ENCODE assay signal across 8 mouse cellular contexts in the genomic region with DNA sequence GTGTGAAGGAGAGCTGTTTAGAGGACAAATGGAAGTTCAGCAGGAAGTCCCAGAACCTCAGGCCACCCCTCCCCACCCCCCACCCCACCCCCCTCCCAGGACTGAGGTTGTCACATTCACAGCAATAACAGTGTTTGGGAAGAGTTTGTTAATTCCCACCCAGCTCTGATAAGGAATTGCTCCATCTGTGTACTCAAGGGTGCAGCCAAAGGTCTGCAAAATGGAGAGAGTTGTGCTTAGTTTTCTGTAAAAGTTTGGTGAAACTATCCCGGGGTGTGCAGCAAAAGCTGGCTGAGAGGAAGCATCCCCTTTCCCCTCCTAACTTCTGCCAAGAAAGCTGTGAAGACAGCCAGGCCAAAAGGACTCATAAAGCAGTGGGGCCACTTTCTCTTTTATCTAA. TPM values are rescaled to one million over a fixed set of nuclear protein-coding genes. Genes with fewer than 3 reads are reported as not detected.
DNase-seq lines count a peak whose midpoint lies in the region; ATAC-seq and TF ChIP-seq lines count a peak whose summit lies in the region.

No protein-coding gene starts in this region.

- TF ChIP-seq RAD21 in CH12.LX (IDR thresholded peaks at IDR 0.05; ENCODE audit: low read depth, low read length), result no peak

- H3K4me3 ChIP-seq in CH12.LX (replicated peaks in 1 of 3; ENCODE audit: low read depth in 2 of 3, low read length in 2 of 3, poor library complexity in 1 of 3), result peak overlapping the region; percentile 87 to 96 (median 95)
- peak overlapping the region; percentile 75; the same call in 1 of the 2 replicates for H3K4me3 ChIP-seq in embryonic facial prominence, embryonic 11.5 days (ENCODE audit: low read depth, low read length)
- H3K4me3 ChIP-seq in liver, embryonic 12.5 days, result peak overlapping the region; percentile 86
- peak overlapping the region; percentile 73; the same call in 1 of the 2 replicates for H3K4me3 ChIP-seq in stomach, embryonic 14.5 days (ENCODE audit: low read depth, low read length)

- TF ChIP-seq EP300 in CH12.LX (IDR thresholded peaks at IDR 0.05; ENCODE audit: low read length), result no peak

- H3K9me3 ChIP-seq in CH12.LX (replicated peaks; ENCODE audit: low read length), result no peaks in the 10 kb centered on the region
- H3K9me3 ChIP-seq in embryonic facial prominence, embryonic 11.5 days (replicated peaks; ENCODE audit: control insufficient read depth, low read length), result no peaks in the 10 kb centered on the region
- no peaks in the 10 kb centered on the region for H3K9me3 ChIP-seq in liver, embryonic 12.5 days (replicated peaks)
- no peaks in the 10 kb centered on the region for H3K9me3 ChIP-seq in stomach, embryonic 14.5 days (ENCODE audit: control insufficient read depth, low read depth, low read length)

- ATAC-seq in embryonic facial prominence, embryonic 11.5 days (replicated peaks; ENCODE audit: insufficient number of reproducible peaks, low FRiP score, low TSS enrichment, low read depth), result no peak
- ATAC-seq in liver, embryonic 12.5 days, result peak; percentile 30; the same call in 1 of the 2 replicates
- ATAC-seq in stomach, embryonic 14.5 days (ENCODE audit: insufficient number of reproducible peaks, insufficient read depth, low FRiP score, low read depth), result no peak

- H3K36me3 ChIP-seq in CH12.LX (replicated peaks in 1 of 2; ENCODE audit: control insufficient read depth in 1 of 2, insufficient read depth in 1 of 2, low read length in 1 of 2), result peaks cover 12 to 36% of the 10 kb centered on the region in 2 experiments
- H3K36me3 ChIP-seq in embryonic facial prominence, embryonic 11.5 days (replicated peaks; ENCODE audit: control insufficient read depth, insufficient read depth, low read depth, low read length), result no peaks in the 10 kb centered on the region
- H3K36me3 ChIP-seq in liver, embryonic 12.5 days, result peaks cover 28% of the 10 kb centered on the region
- H3K36me3 ChIP-seq in stomach, embryonic 14.5 days (ENCODE audit: control insufficient read depth, insufficient read depth, low read length), result 0 out of 2 replicates have a peak, but pooled peaks cover 5% of the 10 kb centered on the region

- peaks cover 29% of the 10 kb centered on the region for H3K27me3 ChIP-seq in CH12.LX (replicated peaks)
- H3K27me3 ChIP-seq in embryonic facial prominence, embryonic 11.5 days (ENCODE audit: control insufficient read depth, insufficient read depth, low read length), result no peaks in the 10 kb centered on the region
- no peaks in the 10 kb centered on the region for H3K27me3 ChIP-seq in liver, embryonic 12.5 days (replicated peaks)
- H3K27me3 ChIP-seq in stomach, embryonic 14.5 days (ENCODE audit: control insufficient read depth, insufficient read depth, low read length), result no peaks in the 10 kb centered on the region

- TF ChIP-seq POLR2A in CH12.LX (IDR thresholded peaks at IDR 0.05; ENCODE audit: low read depth, low read length), result no peak

- peak overlapping the region; percentile 98 for H3K4me2 ChIP-seq in CH12.LX (ENCODE audit: insufficient read depth, low read depth, poor library complexity, severe bottlenecking)
- H3K4me2 ChIP-seq in embryonic facial prominence, embryonic 11.5 days (ENCODE audit: low read depth, low read length), result no peak overlapping the region
- H3K4me2 ChIP-seq in liver, embryonic 12.5 days, result peak overlapping the region; percentile 76
- peak overlapping the region; percentile 74 for H3K4me2 ChIP-seq in stomach, embryonic 14.5 days (replicated peaks; ENCODE audit: low read depth, low read length)

- intact Hi-C loops in heart, postnatal 36 days (cut with DNase I), result no loop called here

- no peak for DNase-seq in CH12.LX (ENCODE audit: extremely low read depth)
- no peak for DNase-seq in embryonic facial prominence, embryonic 11.5 days (ENCODE audit: low spot score)
- peak; percentile 34 to 37 for DNase-seq in heart, postnatal 36 days
- no peak for DNase-seq in layer of hippocampus, adult 18-20 months (ENCODE audit: low spot score in 2 of 2)
- DNase-seq in B cell, adult 2 months, result no peak
- no peak for DNase-seq in layer of hippocampus, postnatal 25 days (ENCODE audit: extremely low spot score in 1 of 2, low spot score in 1 of 2)

- WGBS in embryonic facial prominence, embryonic 11.5 days, result 71% methylated on average over 1 of the region's 1 CpGs
- WGBS in liver, embryonic 12.5 days (ENCODE audit: insufficient replicate concordance), result 7% methylated on average over 1 of the region's 1 CpGs
- WGBS in stomach, embryonic 14.5 days, result 13% methylated on average over 1 of the region's 1 CpGs

- dilution Hi-C loops in CH12.LX (cut with MboI; ENCODE audit: extremely low pct_ligation_motif_present, extremely low pct_unique_long_range_greater_than_20kb, low sequenced_read_pairs), result no loop called here

- TF ChIP-seq CTCF in CH12.LX (conservative IDR thresholded peaks at IDR 0.05 in 1 of 2, IDR thresholded peaks at IDR 0.05 in 1 of 2; ENCODE audit: low read depth in 2 of 2, low read length in 2 of 2), result no peak

- peaks cover 61% of the 10 kb centered on the region for H3K79me2 ChIP-seq in CH12.LX (replicated peaks; ENCODE audit: control insufficient read depth, extremely low read depth, insufficient read depth, poor library complexity, severe bottlenecking)

- H3K4me1 ChIP-seq in CH12.LX (ENCODE audit: control insufficient read depth in 1 of 2, insufficient read depth in 2 of 2), result peaks cover 3 to 39% of the 10 kb centered on the region in 2 experiments
- no peaks in the 10 kb centered on the region for H3K4me1 ChIP-seq in embryonic facial prominence, embryonic 11.5 days (ENCODE audit: control insufficient read depth, insufficient read depth, low read length)
- peaks cover 48% of the 10 kb centered on the region for H3K4me1 ChIP-seq in liver, embryonic 12.5 days
- H3K4me1 ChIP-seq in stomach, embryonic 14.5 days (ENCODE audit: control insufficient read depth, insufficient read depth, low read length), result 0 out of 2 replicates have a peak, but pooled peaks cover 5% of the 10 kb centered on the region

- H3K27ac ChIP-seq in CH12.LX (ENCODE audit: insufficient read depth, low read depth), result no peak overlapping the region
- H3K27ac ChIP-seq in embryonic facial prominence, embryonic 11.5 days (replicated peaks; ENCODE audit: low read depth, low read length), result no peak overlapping the region
- H3K27ac ChIP-seq in liver, embryonic 12.5 days, result peak overlapping the region; percentile 84
- peak overlapping the region; percentile 69 for H3K27ac ChIP-seq in stomach, embryonic 14.5 days (ENCODE audit: low read length)

- peak overlapping the region; percentile 93 for H3K9ac ChIP-seq in CH12.LX (ENCODE audit: insufficient read depth, low read depth)
- H3K9ac ChIP-seq in embryonic facial prominence, embryonic 11.5 days (replicated peaks; ENCODE audit: low read length), result peak overlapping the region; percentile 28; the same call in 1 of the 2 replicates
- peak overlapping the region; percentile 91 for H3K9ac ChIP-seq in liver, embryonic 12.5 days
- H3K9ac ChIP-seq in stomach, embryonic 14.5 days (replicated peaks; ENCODE audit: low read depth, low read length), result no peak overlapping the region

- in situ Hi-C loops in CH12.LX (cut with MboI; ENCODE audit: low pct_ligation_motif_present, low pct_unique_long_range_greater_than_20kb, low sequenced_read_pairs), result no loop called here

TF ChIP-seq in CH12.LX, 34 proteins besides CTCF, POLR2A, EP300 and RAD21:
- TF ChIP-seq MYC (IDR thresholded peaks at IDR 0.05; ENCODE audit: low read depth, low read length), result 0 out of 2 replicates have a peak, but pooled peaks have one; percentile 4
- TF ChIP-seq E2F4 (IDR thresholded peaks at IDR 0.05; ENCODE audit: insufficient replicate concordance, low read depth, low read length), result no peak

RNA-seq across cellular contexts. Expression of a gene that starts 1.4 kb away (rescaled TPM):
- 71.7 and 84.1 TPM in 2 replicates for total RNA-seq in CH12.LX (2012; rRNA removed)
- total RNA-seq in CH12.LX (2014; rRNA removed), result 97.1 and 98.0 TPM in 2 replicates
- polyA plus RNA-seq in CH12.LX (2012; ENCODE audit: insufficient read length, low read depth), result 118 and 147 TPM in 2 replicates
- polyA plus RNA-seq in embryonic facial prominence, embryonic 11.5 days (2014; fragmentation: Nextera tagmentation; extraction: Ambion mirVana), result 90.5 and 98.9 TPM in 2 replicates
- 1 to 10 TPM; 5.8 to 7.9 TPM for total RNA-seq in heart, postnatal 36 days (2021)
- polyA plus RNA-seq in liver, embryonic 12.5 days (2016; fragmentation: Nextera tagmentation; extraction: Ambion mirVana), result 87.9 and 89.1 TPM in 2 replicates
- 67.0 and 74.9 TPM in 2 replicates for polyA plus RNA-seq in stomach, embryonic 14.5 days (2014; fragmentation: Nextera tagmentation; extraction: Ambion mirVana)
- 10 to 100 TPM; 45.1 to 47.3 TPM for total RNA-seq in layer of hippocampus, adult 18-20 months (2021)
- total RNA-seq in layer of hippocampus, postnatal 25 days (2021), result 10 to 100 TPM; 42.6 to 45.1 TPM

RNA-seq across cellular contexts. Expression of a gene that starts 17.6 kb away (rescaled TPM):
- not detected in 2 replicates for total RNA-seq in CH12.LX (2012; rRNA removed)
- total RNA-seq in CH12.LX (2014; rRNA removed), result not detected in 2 replicates
- polyA plus RNA-seq in CH12.LX (2012; ENCODE audit: insufficient read length, low read depth), result not detected in 2 replicates
- polyA plus RNA-seq in embryonic facial prominence, embryonic 11.5 days (2014; fragmentation: Nextera tagmentation; extraction: Ambion mirVana), result 0.26 and 0.39 TPM in 2 replicates
- total RNA-seq in heart, postnatal 36 days (2021), result under 1 TPM; 0.39 to 0.84 TPM
- polyA plus RNA-seq in liver, embryonic 12.5 days (2016; fragmentation: Nextera tagmentation; extraction: Ambion mirVana), result not detected in 2 replicates
- 0.16 and 0.25 TPM in 2 replicates for polyA plus RNA-seq in stomach, embryonic 14.5 days (2014; fragmentation: Nextera tagmentation; extraction: Ambion mirVana)
- total RNA-seq in layer of hippocampus, adult 18-20 months (2021), result 10 to 100 TPM in 1 of 2 experiments, 1 to 10 TPM in 1; 4.2 to 10.4 TPM
- 1 to 10 TPM; 4.3 to 5.1 TPM for total RNA-seq in layer of hippocampus, postnatal 25 days (2021)

Comparison
In these comparisons a context has a peak if more than half of its experiments do, and no peak if none do; other contexts are left out.
1. DNase-seq: peak in heart, postnatal 36 days (2 of 2); none in CH12.LX (single experiment), embryonic facial prominence, embryonic 11.5 days (single experiment), layer of hippocampus, adult 18-20 months (0 of 2), B cell, adult 2 months (0 of 2) and layer of hippocampus, postnatal 25 days (0 of 2).
2. H3K27ac ChIP-seq: peak in liver, embryonic 12.5 days (single experiment) and stomach, embryonic 14.5 days (single experiment); none in CH12.LX (single experiment) and embryonic facial prominence, embryonic 11.5 days (single experiment).
3. RNA of a gene that starts 1.4 kb away (total RNA-seq): 71.7 to 98.0 TPM in CH12.LX, 45.1 to 47.3 TPM in layer of hippocampus, adult 18-20 months and 42.6 to 45.1 TPM in layer of hippocampus, postnatal 25 days; 5.8 to 7.9 TPM in heart, postnatal 36 days; every median in the first group is over 4 times any median in the second.
4. Peak in every context shown above with its lines, with median percentiles within 50 percentile points of each other: H3K4me3 ChIP-seq.